Mouse (Mus musculus) duodenum, adult 2 months (tissue): Measurements from ENCODE around the gene Lrig3. TPM values are rescaled to one million over a fixed set of nuclear protein-coding genes. Genes with fewer than 3 reads are reported as not detected.

Experiments
- polyA plus RNA-seq: library from polyadenylated mRNA; depleted of rRNA; stranded (reverse); fragments of >200 nt; gene quantifications from 2 replicates; pipeline ENCODE4 v1.2.3, GENCODE M21; 2012; ENCODE audit warnings: low replicate concordance; rRNA removed

Gene Lrig3
- polyA plus RNA-seq = 12.1 and 15.1 TPM in 2 replicates

GRCm38 (mm10) chr10:125965968-125966480 lies at the start of gene Lrig3:
Gene Lrig3 (plus strand): TSS chr10:125966168.

